Mouse (Mus musculus): ENCODE results near the gene Ciita. TPM values are rescaled to one million over a fixed set of nuclear protein-coding genes. Genes with fewer than 3 reads are reported as not detected.

Ciita gene
- polyA plus RNA-seq, 1 experiment from 2014 or later, result 0.26 TPM

DNA sequence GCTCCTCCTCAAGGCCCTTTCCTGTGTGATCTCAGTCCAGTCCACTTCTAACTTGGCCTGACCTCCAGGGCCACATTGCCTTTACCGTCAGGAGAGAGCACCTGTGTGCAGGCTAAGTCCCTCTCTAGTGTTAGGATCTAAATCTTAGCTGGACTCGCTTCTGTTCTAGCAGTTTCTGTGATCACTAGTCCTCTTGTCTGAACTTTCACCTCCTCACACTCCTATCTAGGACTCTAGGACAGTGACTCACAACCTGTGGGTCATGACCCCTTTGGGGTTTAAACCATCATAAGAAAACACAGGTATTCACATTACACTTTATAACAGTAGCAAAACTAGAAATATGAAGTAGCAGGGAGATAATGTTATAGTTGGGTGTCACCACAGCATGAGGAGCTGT is 28.0 kb upstream of the Ciita start:
- no peak for ATAC-seq (ENCODE audit: insufficient number of reproducible peaks, low FRiP score, low TSS enrichment, low read depth)
- H3K9me3 ChIP-seq, result no peaks in the 10 kb centered on the region
- H3K36me3 ChIP-seq, result no peaks in the 10 kb centered on the region
- no peak overlapping the region for H3K4me3 ChIP-seq
- no peak overlapping the region for H3K27ac ChIP-seq
- no peak overlapping the region for H3K9ac ChIP-seq
- H3K4me2 ChIP-seq, result no peak overlapping the region
- no peaks in the 10 kb centered on the region for H3K27me3 ChIP-seq
- 81% methylated on average over 2 of the region's 2 CpGs for WGBS
- peaks cover 13% of the 10 kb centered on the region for H3K4me1 ChIP-seq

DNA sequence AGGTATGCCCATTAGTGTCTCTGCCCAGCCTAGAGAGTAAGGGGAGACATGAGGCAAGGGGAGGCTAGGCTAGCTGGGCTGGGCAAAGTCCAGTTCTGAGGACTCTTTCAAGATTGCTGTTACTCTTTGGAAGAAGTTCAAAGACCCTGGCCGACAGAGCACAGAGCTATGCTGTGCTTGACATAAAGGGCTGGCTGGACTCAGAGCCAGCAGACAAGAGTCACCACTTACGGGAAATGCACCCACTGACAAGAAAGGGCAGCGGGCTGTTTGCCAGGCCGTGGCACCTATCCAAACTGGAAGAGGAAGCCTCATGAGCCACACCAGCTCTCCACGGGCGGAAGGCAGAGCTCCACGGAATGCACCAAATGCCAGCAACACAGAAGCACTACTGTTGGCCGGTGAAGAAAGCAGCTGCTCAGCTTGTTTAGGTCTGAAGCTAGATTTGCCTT is 27.4 kb upstream of the Ciita start:
- no peaks in the 10 kb centered on the region for H3K9me3 ChIP-seq
- WGBS, result 68% methylated on average over 8 of the region's 8 CpGs
- no peaks in the 10 kb centered on the region for H3K36me3 ChIP-seq
- H3K4me2 ChIP-seq, result no peak overlapping the region
- H3K27me3 ChIP-seq, result no peaks in the 10 kb centered on the region
- H3K9ac ChIP-seq, result no peak overlapping the region
- peaks cover 10% of the 10 kb centered on the region for H3K4me1 ChIP-seq
- H3K4me3 ChIP-seq, result no peak overlapping the region
- no peak overlapping the region for H3K27ac ChIP-seq
- no peak for ATAC-seq (ENCODE audit: insufficient number of reproducible peaks, low FRiP score, low TSS enrichment, low read depth)

DNA sequence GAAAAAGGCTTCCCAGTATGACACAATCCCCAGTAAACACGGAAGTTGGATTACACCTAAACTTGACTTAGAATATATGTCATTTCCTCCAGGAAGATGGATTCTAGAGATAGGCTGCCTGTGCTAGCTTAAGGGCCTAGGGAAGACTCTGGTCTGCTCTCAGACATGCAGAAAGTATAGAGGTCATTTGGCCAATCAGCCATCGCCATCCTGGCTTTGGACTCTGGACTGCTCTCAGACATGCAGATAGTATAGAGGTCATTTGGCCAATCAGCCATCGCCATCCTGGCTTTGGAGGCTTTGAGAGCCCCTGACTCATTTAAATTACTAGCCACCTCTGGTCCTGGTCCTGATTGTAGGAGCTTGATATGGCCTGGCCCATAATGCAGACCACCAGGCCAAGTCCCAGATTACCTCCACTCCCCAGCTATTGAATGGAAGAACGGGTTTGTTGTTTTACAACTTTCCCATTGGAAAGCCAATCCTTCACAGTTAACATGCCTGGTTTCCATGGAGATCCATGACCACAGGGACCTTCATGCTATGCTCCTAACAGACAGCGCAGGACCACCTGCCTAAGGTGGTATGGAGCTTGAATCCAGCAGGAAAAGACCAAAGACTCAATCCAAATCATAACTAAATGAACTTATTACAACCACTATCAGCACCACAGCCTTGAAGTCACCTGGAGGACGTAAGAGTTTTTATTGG is 25.8 kb upstream of the Ciita start:
- Histone ChIP-seq H3K9me3 (no peaks in the 10 kb centered on the region), H3K27ac (no peak overlapping the region), H3K27me3 (no peaks in the 10 kb centered on the region), H3K4me3 (no peak overlapping the region), H3K4me2 (no peak overlapping the region), H3K36me3 (no peaks in the 10 kb centered on the region), H3K4me1 (peaks cover 5% of the 10 kb centered on the region; the same call in 1 of the 2 replicates), H3K9ac (no peak overlapping the region)
- ATAC-seq (ENCODE audit: insufficient number of reproducible peaks, low FRiP score, low TSS enrichment, low read depth), result no peak
- WGBS, result 44% methylated on average over 6 of the region's 6 CpGs

DNA sequence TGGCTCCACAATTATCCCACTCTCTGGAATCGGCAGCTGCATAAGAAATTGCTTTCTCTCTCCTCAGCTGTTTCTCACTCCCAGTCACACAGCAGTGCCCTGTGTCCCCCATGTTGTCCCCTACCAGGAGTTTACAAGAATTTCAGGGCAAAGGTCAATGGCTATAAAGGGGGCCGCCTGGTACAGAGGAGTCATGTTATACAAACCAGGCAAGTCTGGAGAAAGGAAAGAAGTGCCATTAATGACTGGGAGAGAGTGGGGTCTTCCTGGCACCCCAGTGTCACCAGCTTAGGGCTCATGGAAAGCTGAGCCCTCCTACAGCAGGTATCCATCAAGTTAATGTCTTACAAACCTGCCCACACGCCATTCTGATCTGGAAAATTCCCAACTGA is 25.3 kb upstream of the Ciita start:
- no peak for ATAC-seq (ENCODE audit: insufficient number of reproducible peaks, low FRiP score, low TSS enrichment, low read depth)
- WGBS, result 19% methylated on average over 3 of the region's 3 CpGs
- no peak overlapping the region for H3K4me3 ChIP-seq
- H3K4me1 ChIP-seq, result peaks cover 5% of the 10 kb centered on the region; the same call in 1 of the 2 replicates
- no peaks in the 10 kb centered on the region for H3K27me3 ChIP-seq
- no peaks in the 10 kb centered on the region for H3K36me3 ChIP-seq
- no peaks in the 10 kb centered on the region for H3K9me3 ChIP-seq
- no peak overlapping the region for H3K4me2 ChIP-seq
- H3K9ac ChIP-seq, result no peak overlapping the region
- H3K27ac ChIP-seq, result no peak overlapping the region

DNA sequence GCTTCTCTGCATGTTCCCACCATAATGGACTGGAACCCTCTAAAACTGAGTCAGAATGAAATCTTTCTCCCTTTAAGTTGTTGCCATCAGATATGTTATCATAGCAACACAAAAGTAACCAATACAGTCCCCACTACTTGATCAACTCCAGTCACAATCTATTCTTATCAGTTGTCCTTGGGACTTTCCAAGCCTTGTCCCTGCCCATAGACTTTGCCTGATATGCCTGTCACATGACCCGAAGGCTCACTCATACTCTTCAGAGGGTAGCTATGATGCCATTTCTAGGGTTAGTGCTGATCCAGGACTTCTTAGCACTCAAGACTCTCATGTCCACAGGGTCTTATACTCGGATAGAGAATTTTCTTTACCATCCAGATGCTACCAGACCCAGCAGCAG is 19.7 kb upstream of the Ciita start:
- no peak overlapping the region for H3K9ac ChIP-seq
- no peak overlapping the region for H3K27ac ChIP-seq
- 0 out of 2 replicates have a peak, but pooled peaks cover 2% of the 10 kb centered on the region for H3K4me1 ChIP-seq
- no peaks in the 10 kb centered on the region for H3K9me3 ChIP-seq
- no peak for ATAC-seq (ENCODE audit: insufficient number of reproducible peaks, low FRiP score, low TSS enrichment, low read depth)
- no peak overlapping the region for H3K4me3 ChIP-seq
- no peaks in the 10 kb centered on the region for H3K36me3 ChIP-seq
- WGBS, result 72% methylated on average over 2 of the region's 2 CpGs
- no peaks in the 10 kb centered on the region for H3K27me3 ChIP-seq
- H3K4me2 ChIP-seq, result no peak overlapping the region

DNA sequence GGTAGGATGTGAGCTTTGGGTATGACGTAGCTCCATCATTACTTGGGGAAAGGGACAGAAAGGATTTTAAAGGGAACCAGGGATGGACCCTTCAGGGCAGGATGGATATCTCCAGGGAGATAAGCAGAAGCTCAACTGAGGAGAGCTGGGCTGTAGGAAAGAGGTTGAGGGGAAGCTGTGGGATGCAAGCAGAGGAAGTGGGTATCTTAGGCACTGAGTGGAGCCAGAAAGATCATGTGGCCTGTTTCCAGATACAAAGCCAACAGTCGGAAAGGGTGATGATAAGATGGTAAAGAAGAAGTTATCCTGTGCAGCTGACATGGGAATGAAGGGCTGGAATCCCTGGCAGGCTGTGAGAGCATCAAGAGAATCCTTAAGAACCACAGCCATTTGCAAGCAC is 18.7 kb upstream of the Ciita start:
- H3K4me3 ChIP-seq, result no peak overlapping the region
- no peaks in the 10 kb centered on the region for H3K9me3 ChIP-seq
- no peak overlapping the region for H3K27ac ChIP-seq
- no peaks in the 10 kb centered on the region for H3K36me3 ChIP-seq
- H3K9ac ChIP-seq, result no peak overlapping the region
- ATAC-seq (ENCODE audit: insufficient number of reproducible peaks, low FRiP score, low TSS enrichment, low read depth), result no peak
- H3K4me1 ChIP-seq, result 0 out of 2 replicates have a peak, but pooled peaks cover 4% of the 10 kb centered on the region
- WGBS, result 77% methylated on average over 2 of the region's 2 CpGs
- no peaks in the 10 kb centered on the region for H3K27me3 ChIP-seq
- H3K4me2 ChIP-seq, result no peak overlapping the region

DNA sequence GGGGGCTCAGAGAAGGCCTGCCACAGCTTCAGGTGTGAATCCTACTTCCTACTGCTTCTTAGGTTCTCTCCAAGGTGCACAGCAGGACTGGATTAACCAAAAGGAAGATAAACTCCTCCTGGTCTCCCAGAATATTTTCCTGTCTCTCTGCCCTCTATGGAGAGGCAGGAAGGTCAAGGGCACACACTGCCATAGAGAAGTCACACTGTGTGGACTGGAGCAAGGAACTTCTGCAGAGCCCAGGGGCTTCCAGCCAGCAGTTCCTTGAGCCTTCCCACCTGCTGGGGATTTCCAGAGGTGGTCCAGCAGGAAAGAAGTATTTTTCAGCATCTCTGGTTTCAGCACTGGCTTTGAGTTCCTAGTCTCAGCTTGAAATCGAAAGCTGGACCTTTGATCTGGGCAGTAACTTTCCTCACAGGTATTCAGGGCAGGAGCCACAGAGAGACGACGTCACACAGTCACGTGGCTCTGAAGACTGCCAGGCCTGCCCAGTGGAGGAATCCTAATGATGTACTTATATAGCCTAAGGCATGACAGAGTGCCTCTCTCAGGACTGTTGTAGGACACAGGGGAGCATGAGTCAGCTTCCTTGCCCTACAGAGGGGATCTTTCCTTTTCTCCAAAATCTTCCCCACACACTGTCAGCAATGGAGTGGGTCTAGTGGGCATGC is 14.7 kb upstream of the Ciita start:
- H3K9me3 ChIP-seq, result no peaks in the 10 kb centered on the region
- no peak overlapping the region for H3K9ac ChIP-seq
- H3K4me3 ChIP-seq, result no peak overlapping the region
- no peak overlapping the region for H3K27ac ChIP-seq
- ATAC-seq (ENCODE audit: insufficient number of reproducible peaks, low FRiP score, low TSS enrichment, low read depth), result no peak
- WGBS, result 11% methylated on average over 4 of the region's 4 CpGs
- no peaks in the 10 kb centered on the region for H3K27me3 ChIP-seq
- H3K36me3 ChIP-seq, result no peaks in the 10 kb centered on the region
- H3K4me2 ChIP-seq, result no peak overlapping the region
- H3K4me1 ChIP-seq, result 0 out of 2 replicates have a peak, but pooled peaks cover 4% of the 10 kb centered on the region

DNA sequence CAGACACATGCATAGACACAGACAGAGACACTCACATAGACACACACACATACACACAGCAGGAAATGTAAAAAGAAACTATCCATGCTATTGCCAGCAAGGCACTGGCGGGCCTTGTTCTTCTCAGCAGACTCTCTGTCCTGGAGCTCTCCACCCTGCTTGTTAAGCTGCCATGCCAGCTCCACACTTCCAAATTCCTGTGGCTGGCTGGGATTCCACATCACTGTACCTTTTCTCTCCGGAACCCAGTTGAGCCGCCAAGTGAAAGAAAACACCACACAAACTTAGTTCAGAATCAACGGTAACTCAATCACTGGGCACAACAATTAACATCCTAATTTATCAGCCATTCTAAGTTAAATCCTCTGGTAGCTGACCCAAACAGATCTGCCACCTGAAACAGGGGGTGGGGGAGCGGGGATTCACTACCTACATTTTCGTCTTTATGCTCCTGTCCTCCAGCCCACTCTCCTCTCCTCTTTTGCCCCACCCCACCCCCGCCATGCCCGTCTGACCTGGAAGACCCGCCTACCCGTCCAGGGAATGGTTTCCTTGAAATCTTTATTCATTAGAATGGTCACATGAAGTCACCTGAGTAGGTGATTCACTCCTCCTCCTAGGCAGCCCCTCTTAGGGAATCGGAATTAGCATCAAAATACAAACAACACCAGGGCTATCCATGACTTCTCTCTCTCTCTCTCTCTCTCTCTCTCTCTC is 12.3 kb upstream of the Ciita start:
- ATAC-seq (ENCODE audit: insufficient number of reproducible peaks, low FRiP score, low TSS enrichment, low read depth), result no peak
- Histone ChIP-seq H3K4me2 (no peak overlapping the region), H3K9me3 (no peaks in the 10 kb centered on the region), H3K4me1 (0 out of 2 replicates have a peak, but pooled peaks cover 4% of the 10 kb centered on the region), H3K9ac (no peak overlapping the region), H3K27me3 (no peaks in the 10 kb centered on the region), H3K4me3 (no peak overlapping the region), H3K27ac (no peak overlapping the region), H3K36me3 (no peaks in the 10 kb centered on the region)
- 31% methylated on average over 11 of the region's 11 CpGs for WGBS

DNA sequence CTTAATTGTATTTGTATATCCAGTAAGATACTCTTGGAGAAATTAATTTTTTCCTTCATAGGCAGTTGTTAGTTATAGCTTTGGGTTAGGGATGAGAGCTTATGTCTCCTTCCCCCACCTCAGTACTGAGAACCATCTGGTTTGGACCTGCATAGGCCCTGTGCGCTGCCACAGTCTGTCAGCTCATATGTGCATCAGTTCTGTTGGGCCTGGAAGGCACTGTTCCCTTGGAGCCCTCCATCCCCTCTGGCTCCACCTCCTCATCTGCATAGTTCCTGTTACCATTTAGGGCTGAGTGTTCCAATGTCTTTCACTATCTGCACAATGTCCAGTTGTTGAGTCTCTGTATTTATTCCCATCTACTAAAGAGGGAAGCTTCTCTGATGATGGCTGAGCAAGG is 11.7 kb upstream of the Ciita start:
- WGBS, result 83% methylated on average over 1 of the region's 1 CpGs
- no peaks in the 10 kb centered on the region for H3K27me3 ChIP-seq

DNA sequence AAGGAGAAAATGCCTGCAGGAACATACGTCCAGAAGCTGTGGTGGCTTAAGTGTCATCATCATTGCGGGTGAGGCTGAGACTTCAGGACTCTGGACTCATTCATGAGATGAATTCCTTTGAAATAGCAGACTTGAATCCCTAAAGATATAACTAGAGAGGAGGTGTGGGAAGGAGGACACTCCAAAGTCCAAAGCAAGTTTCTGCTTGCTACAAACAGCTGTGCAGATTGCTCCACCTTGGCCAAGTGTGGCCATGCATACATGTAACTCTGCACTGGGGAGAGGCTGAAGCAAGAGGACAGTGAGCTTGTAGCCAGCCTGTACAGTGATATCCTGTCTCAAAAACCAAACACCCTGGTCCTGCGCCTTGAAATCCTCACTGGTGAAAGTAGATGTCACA is 7.9 kb upstream of the Ciita start:
- Histone ChIP-seq H3K4me3 (no peak overlapping the region), H3K9me3 (no peaks in the 10 kb centered on the region), H3K9ac (no peak overlapping the region), H3K4me2 (no peak overlapping the region), H3K27me3 (no peaks in the 10 kb centered on the region), H3K36me3 (no peaks in the 10 kb centered on the region), H3K4me1 (no peaks in the 10 kb centered on the region), H3K27ac (no peak overlapping the region)
- no peak for ATAC-seq (ENCODE audit: insufficient number of reproducible peaks, low FRiP score, low TSS enrichment, low read depth)
- 88% methylated on average over 3 of the region's 3 CpGs for WGBS

More for the DNA sequence above, 11.7 kb upstream of the Ciita start:
- Histone ChIP-seq H3K4me2 (no peak overlapping the region), H3K9ac (no peak overlapping the region), H3K4me1 (0 out of 2 replicates have a peak, but pooled peaks cover 4% of the 10 kb centered on the region), H3K4me3 (no peak overlapping the region), H3K27ac (no peak overlapping the region), H3K36me3 (no peaks in the 10 kb centered on the region), H3K9me3 (no peaks in the 10 kb centered on the region)
- ATAC-seq (ENCODE audit: insufficient number of reproducible peaks, low FRiP score, low TSS enrichment, low read depth), result no peak

DNA sequence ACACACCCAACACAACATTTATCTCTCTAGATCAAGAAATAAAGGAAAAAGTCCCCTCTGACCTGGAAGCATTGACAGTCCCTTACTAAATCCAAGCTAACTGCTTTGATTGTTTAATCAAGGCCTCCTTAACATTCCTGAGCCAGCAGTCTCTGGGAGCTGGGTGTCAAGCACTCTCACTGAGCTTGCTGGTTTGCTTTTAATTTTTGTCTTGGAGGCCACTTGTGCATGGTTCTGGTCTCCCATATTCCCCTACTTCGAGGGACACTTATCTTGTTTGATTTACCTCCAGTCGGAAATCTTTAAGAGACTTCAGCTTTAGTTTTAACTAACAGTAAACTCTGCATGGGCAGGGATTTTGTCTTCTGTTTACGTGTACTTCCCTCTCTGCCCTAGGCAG is 4.9 kb upstream of the Ciita start:
- H3K4me3 ChIP-seq, result no peak overlapping the region
- no peaks in the 10 kb centered on the region for H3K9me3 ChIP-seq
- no peak overlapping the region for H3K9ac ChIP-seq
- no peak for ATAC-seq (ENCODE audit: insufficient number of reproducible peaks, low FRiP score, low TSS enrichment, low read depth)
- no peaks in the 10 kb centered on the region for H3K36me3 ChIP-seq
- WGBS, result 73% methylated on average over 3 of the region's 3 CpGs
- no peak overlapping the region for H3K27ac ChIP-seq
- no peaks in the 10 kb centered on the region for H3K4me1 ChIP-seq
- no peaks in the 10 kb centered on the region for H3K27me3 ChIP-seq
- H3K4me2 ChIP-seq, result no peak overlapping the region

DNA sequence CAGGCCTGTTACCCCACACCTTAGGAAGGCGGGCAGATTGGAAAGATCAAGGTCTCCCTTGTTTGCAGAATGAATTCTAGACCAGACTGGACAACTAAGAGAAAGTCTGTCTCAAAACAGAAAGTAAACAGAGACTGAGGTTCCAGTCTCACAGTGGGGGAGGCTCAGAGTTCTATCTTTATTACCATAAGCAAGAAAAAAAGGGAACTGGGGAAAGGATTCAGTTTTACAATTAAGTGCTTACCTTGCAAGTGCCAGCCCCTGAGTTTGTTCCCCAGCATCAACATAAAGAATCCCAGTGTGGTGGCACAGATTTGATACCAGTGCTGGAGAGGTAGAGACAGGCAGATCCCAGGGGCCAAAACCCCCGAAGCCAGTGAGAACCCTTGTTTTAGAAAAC is 3.9 kb upstream of the Ciita start:
- no peak overlapping the region for H3K27ac ChIP-seq
- no peaks in the 10 kb centered on the region for H3K27me3 ChIP-seq
- H3K36me3 ChIP-seq, result no peaks in the 10 kb centered on the region
- no peak for ATAC-seq (ENCODE audit: insufficient number of reproducible peaks, low FRiP score, low TSS enrichment, low read depth)
- no peaks in the 10 kb centered on the region for H3K4me1 ChIP-seq
- H3K9ac ChIP-seq, result no peak overlapping the region
- no peak overlapping the region for H3K4me3 ChIP-seq
- 75% methylated on average over 2 of the region's 2 CpGs for WGBS
- no peak overlapping the region for H3K4me2 ChIP-seq
- H3K9me3 ChIP-seq, result no peaks in the 10 kb centered on the region

Data from limb, embryonic 15.5 days (tissue).